Mouse (Mus musculus) CH12.LX (cell line): ENCODE results near the gene Ubr4. TPM values are rescaled to one million over a fixed set of nuclear protein-coding genes. Genes with fewer than 3 reads are reported as not detected.

Experiments used
- DNase-seq: peaks from one replicate; pipeline ENCODE4 v3.0.0-alpha.2; 2013; ENCODE audit errors: extremely low read depth
- H3K27ac ChIP-seq: 2 replicates; pipeline ENCODE4 v1.5.1; 2012; ENCODE audit warnings: low read depth, mild to moderate bottlenecking, control low read depth, moderate library complexity; ENCODE audit not compliant: insufficient read depth
- H3K27me3 ChIP-seq: replicated peaks from 2 replicates; pipeline ENCODE3; 2012; ENCODE audit warnings: inconsistent platforms
- H3K36me3 ChIP-seq, 2 experiments: replicated peaks in 1 of 2; 2 replicates each; pipeline versions ENCODE3 to v1.6.1; 2012; ENCODE audit warnings: inconsistent platforms in 1 of 2, low read length in 1 of 2, mild to moderate bottlenecking in 1 of 2, mixed read lengths in 1 of 2, moderate library complexity in 1 of 2; ENCODE audit not compliant: control insufficient read depth in 1 of 2, insufficient read depth in 1 of 2
- H3K4me1 ChIP-seq, 2 experiments: 2 replicates each; pipeline ENCODE4 v1.6.1; 2012; ENCODE audit warnings: inconsistent platforms in 1 of 2, moderate library complexity in 1 of 2; ENCODE audit not compliant: insufficient read depth in 2 of 2, control insufficient read depth in 1 of 2
- H3K4me2 ChIP-seq: 2 replicates; pipeline ENCODE4 v1.6.1; 2012; ENCODE audit warnings: low read depth, mild to moderate bottlenecking, control low read depth; ENCODE audit not compliant: poor library complexity, insufficient read depth, severe bottlenecking
- H3K4me3 ChIP-seq, 3 experiments: fragments of 150-350 bp in 1 of 3; sonication (generic) in 1 of 3; replicated peaks in 1 of 3; 2 replicates each; pipeline versions ENCODE3 to v1.5.1; 2011 to 2012; ENCODE audit warnings: low read depth in 2 of 3, low read length in 2 of 3, mild to moderate bottlenecking in 2 of 3, moderate library complexity in 2 of 3, control low read depth in 1 of 3, improper control_type of control experiment in 1 of 3, inconsistent platforms in 1 of 3, mixed read lengths in 1 of 3; ENCODE audit not compliant: poor library complexity in 1 of 3
- H3K79me2 ChIP-seq: replicated peaks from 2 replicates; pipeline ENCODE4 v1.6.1; 2012; ENCODE audit warnings: mild to moderate bottlenecking, moderate library complexity; ENCODE audit not compliant: control insufficient read depth, poor library complexity, insufficient read depth, severe bottlenecking; ENCODE audit errors: extremely low read depth
- H3K9ac ChIP-seq: 2 replicates; pipeline ENCODE4 v1.6.1; 2012; ENCODE audit warnings: low read depth, mild to moderate bottlenecking, control low read depth, moderate library complexity; ENCODE audit not compliant: insufficient read depth
- H3K9me3 ChIP-seq: replicated peaks from 2 replicates; pipeline ENCODE3; 2012; ENCODE audit warnings: low read length, inconsistent platforms, mixed read lengths
- BHLHE40 ChIP-seq: IDR thresholded peaks from 2 replicates; pipeline ENCODE4 v1.6.1; 2011; ENCODE audit warnings: mild to moderate bottlenecking, low read depth, low read length, improper control_type of control experiment
- CHD1 ChIP-seq: IDR thresholded peaks from 2 replicates; pipeline ENCODE4 v1.6.1; 2012; ENCODE audit warnings: low read depth, low read length, improper control_type of control experiment, inconsistent platforms
- CHD2 ChIP-seq: IDR thresholded peaks from 2 replicates; pipeline ENCODE4 v1.6.1; 2011; ENCODE audit warnings: low read length, improper control_type of control experiment
- CTCF ChIP-seq, 2 experiments: IDR thresholded peaks in 1 of 2; conservative IDR thresholded peaks in 1 of 2; 2 replicates each; pipeline ENCODE4 v1.5.1; 2011 to 2012; ENCODE audit warnings: low read depth in 2 of 2, low read length in 2 of 2, improper control_type of control experiment in 1 of 2, inconsistent platforms in 1 of 2, mild to moderate bottlenecking in 1 of 2, moderate library complexity in 1 of 2
- ELF1 ChIP-seq: IDR thresholded peaks from 2 replicates; pipeline ENCODE4 v1.6.1; 2014; ENCODE audit warnings: low read depth, mild to moderate bottlenecking, inconsistent platforms, low read length, improper control_type of control experiment
- EP300 ChIP-seq: IDR thresholded peaks from 2 replicates; pipeline ENCODE4 v1.6.1; 2011; ENCODE audit warnings: low read length, improper control_type of control experiment
- ETS1 ChIP-seq: conservative IDR thresholded peaks from 2 replicates; pipeline ENCODE4 v1.6.1; 2012; ENCODE audit warnings: low read depth, mild to moderate bottlenecking, inconsistent platforms, low read length, improper control_type of control experiment, moderate library complexity
- GABPA ChIP-seq: IDR thresholded peaks from 2 replicates; pipeline ENCODE4 v1.6.1; 2012; ENCODE audit warnings: low read depth, low read length, improper control_type of control experiment, inconsistent platforms; ENCODE audit not compliant: insufficient replicate concordance
- IRF4 ChIP-seq: IDR thresholded peaks from 2 replicates; pipeline ENCODE4 v1.6.1; 2014; ENCODE audit warnings: low read depth, mild to moderate bottlenecking, inconsistent platforms, low read length, improper control_type of control experiment
- JUND ChIP-seq: conservative IDR thresholded peaks from 2 replicates; pipeline ENCODE4 v1.6.1; 2011; ENCODE audit warnings: low read depth, low read length, improper control_type of control experiment
- MAX ChIP-seq: IDR thresholded peaks from 2 replicates; pipeline ENCODE4 v1.6.1; 2011; ENCODE audit warnings: low read length, improper control_type of control experiment
- MAZ ChIP-seq: IDR thresholded peaks from 2 replicates; pipeline ENCODE4 v1.6.1; 2012; ENCODE audit warnings: low read depth, mild to moderate bottlenecking, inconsistent platforms, low read length, improper control_type of control experiment, moderate library complexity
- MXI1 ChIP-seq: IDR thresholded peaks from 2 replicates; pipeline ENCODE4 v1.6.1; 2011; ENCODE audit warnings: mild to moderate bottlenecking, low read depth, low read length, improper control_type of control experiment
- MYC ChIP-seq: IDR thresholded peaks from 2 replicates; pipeline ENCODE4 v1.6.1; 2011; ENCODE audit warnings: low read depth, mild to moderate bottlenecking, improper control_type of control experiment, low read length
- PAX5 ChIP-seq: IDR thresholded peaks from 2 replicates; pipeline ENCODE4 v1.6.1; 2012; ENCODE audit warnings: low read length, inconsistent platforms, mixed read lengths
- POLR2A ChIP-seq: IDR thresholded peaks from 2 replicates; pipeline ENCODE4 v1.6.1; 2011; ENCODE audit warnings: low read depth, mild to moderate bottlenecking, improper control_type of control experiment, low read length
- RAD21 ChIP-seq: IDR thresholded peaks from 2 replicates; pipeline ENCODE4 v1.6.1; 2011; ENCODE audit warnings: low read depth, mild to moderate bottlenecking, low read length, improper control_type of control experiment, moderate library complexity
- SIN3A ChIP-seq: IDR thresholded peaks from 2 replicates; pipeline ENCODE4 v1.6.1; 2012; ENCODE audit warnings: low read length, improper control_type of control experiment, inconsistent platforms
- SMC3 ChIP-seq: IDR thresholded peaks from 2 replicates; pipeline ENCODE4 v1.6.1; 2011; ENCODE audit warnings: low read depth, low read length, improper control_type of control experiment
- TCF12 ChIP-seq: IDR thresholded peaks from 2 replicates; pipeline ENCODE4 v1.6.1; 2014; ENCODE audit warnings: low read depth, mild to moderate bottlenecking, inconsistent platforms, low read length, improper control_type of control experiment
- USF1 ChIP-seq: IDR thresholded peaks from 2 replicates; pipeline ENCODE4 v1.6.1; 2014; ENCODE audit warnings: low read depth, mild to moderate bottlenecking, inconsistent platforms, low read length, improper control_type of control experiment
- ZKSCAN1 ChIP-seq: IDR thresholded peaks from 2 replicates; pipeline ENCODE4 v1.6.1; 2012; ENCODE audit warnings: low read depth, inconsistent platforms, low read length, improper control_type of control experiment, borderline replicate concordance
- ZNF384 ChIP-seq: IDR thresholded peaks from 2 replicates; pipeline ENCODE4 v1.6.1; 2012; ENCODE audit warnings: low read depth, low read length, improper control_type of control experiment, inconsistent platforms
- dilution Hi-C: fragments of 300-500 bp; cut with MboI; formaldehyde crosslinking; loops from 2 replicates; pipeline ENCODE4 v1.14.3; 2020; ENCODE audit warnings: low sequenced_read_pairs; ENCODE audit not compliant: extremely low pct_unique_long_range_greater_than_20kb, extremely low pct_ligation_motif_present
- in situ Hi-C: fragments of 300-500 bp; cut with MboI; formaldehyde crosslinking; loops from 3 replicates; pipeline ENCODE4 v1.14.3; 2019; ENCODE audit warnings: low sequenced_read_pairs, low pct_ligation_motif_present, low pct_unique_long_range_greater_than_20kb, mixed read lengths
- polyA plus RNA-seq: library from polyadenylated mRNA; unstranded; fragments of >175 nt; gene quantifications from 2 replicates; pipeline ENCODE4 v1.2.1, GENCODE M21; 2012; ENCODE audit warnings: low read depth; ENCODE audit not compliant: insufficient read length
- total RNA-seq, 2 experiments: library from RNA; depleted of rRNA; stranded (reverse); fragments of 300-350 nt in 1 of 2; fragments of >200 nt in 1 of 2; gene quantifications; 2 replicates each; pipeline ENCODE4 v1.2.3; 2012 to 2014

Gene Ubr4
- total and polyA plus RNA-seq, 3 experiments = 43.0 to 102 (median 90.8) TPM

DNA sequence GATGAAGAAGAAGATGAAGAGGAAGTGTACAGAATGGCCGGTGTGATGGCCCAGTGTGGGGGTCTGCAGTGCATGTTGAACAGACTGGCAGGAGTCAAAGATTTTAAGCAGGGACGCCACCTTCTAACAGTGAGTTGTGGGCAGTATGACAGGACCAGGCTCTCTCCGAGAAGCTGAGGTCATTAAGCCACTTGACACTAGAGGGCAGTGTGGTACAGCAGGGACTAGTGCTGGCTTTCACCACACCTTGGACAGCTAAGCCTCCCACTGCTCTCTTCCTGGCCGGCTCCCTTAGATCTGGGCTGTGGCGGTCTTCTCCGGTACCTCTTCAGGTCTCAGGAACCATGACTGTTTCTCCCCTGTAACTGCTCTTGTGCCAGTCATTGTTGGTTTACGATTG, 117.8 kb downstream of the Ubr4 start:
- no peaks in the 10 kb centered on the region for H3K4me1 ChIP-seq
- H3K27me3 ChIP-seq = no peaks in the 10 kb centered on the region
- TF ChIP-seq ZNF384 (no peak), GABPA (no peak), SMC3 (peak; percentile 77), IRF4 (no peak), USF1 (no peak), ZKSCAN1 (no peak), RAD21 (peak; percentile 78), CTCF (conservative IDR thresholded peaks at IDR 0.05 in 1 of 2, IDR thresholded peaks at IDR 0.05 in 1 of 2; ENCODE audit: low read depth in 2 of 2, low read length in 2 of 2) (peak; percentile 77 to 85), POLR2A (no peak), PAX5 (no peak), CHD2 (no peak)
- no peak overlapping the region for H3K9ac ChIP-seq
- H3K4me2 ChIP-seq = no peak overlapping the region
- H3K9me3 ChIP-seq = no peaks in the 10 kb centered on the region
- peaks cover 94 to 99% of the 10 kb centered on the region in 2 experiments for H3K36me3 ChIP-seq
- no peaks in the 10 kb centered on the region for H3K79me2 ChIP-seq
- in situ Hi-C loops = loop anchor here (5.0 kb wide), 1 partner anchor 152 kb away; the partner anchor contains the start of gene Aldh4a1
- no peak overlapping the region for H3K4me3 ChIP-seq
- DNase-seq = peak; percentile 69
- H3K27ac ChIP-seq = no peak overlapping the region
- dilution Hi-C loops = no loop called here

DNA sequence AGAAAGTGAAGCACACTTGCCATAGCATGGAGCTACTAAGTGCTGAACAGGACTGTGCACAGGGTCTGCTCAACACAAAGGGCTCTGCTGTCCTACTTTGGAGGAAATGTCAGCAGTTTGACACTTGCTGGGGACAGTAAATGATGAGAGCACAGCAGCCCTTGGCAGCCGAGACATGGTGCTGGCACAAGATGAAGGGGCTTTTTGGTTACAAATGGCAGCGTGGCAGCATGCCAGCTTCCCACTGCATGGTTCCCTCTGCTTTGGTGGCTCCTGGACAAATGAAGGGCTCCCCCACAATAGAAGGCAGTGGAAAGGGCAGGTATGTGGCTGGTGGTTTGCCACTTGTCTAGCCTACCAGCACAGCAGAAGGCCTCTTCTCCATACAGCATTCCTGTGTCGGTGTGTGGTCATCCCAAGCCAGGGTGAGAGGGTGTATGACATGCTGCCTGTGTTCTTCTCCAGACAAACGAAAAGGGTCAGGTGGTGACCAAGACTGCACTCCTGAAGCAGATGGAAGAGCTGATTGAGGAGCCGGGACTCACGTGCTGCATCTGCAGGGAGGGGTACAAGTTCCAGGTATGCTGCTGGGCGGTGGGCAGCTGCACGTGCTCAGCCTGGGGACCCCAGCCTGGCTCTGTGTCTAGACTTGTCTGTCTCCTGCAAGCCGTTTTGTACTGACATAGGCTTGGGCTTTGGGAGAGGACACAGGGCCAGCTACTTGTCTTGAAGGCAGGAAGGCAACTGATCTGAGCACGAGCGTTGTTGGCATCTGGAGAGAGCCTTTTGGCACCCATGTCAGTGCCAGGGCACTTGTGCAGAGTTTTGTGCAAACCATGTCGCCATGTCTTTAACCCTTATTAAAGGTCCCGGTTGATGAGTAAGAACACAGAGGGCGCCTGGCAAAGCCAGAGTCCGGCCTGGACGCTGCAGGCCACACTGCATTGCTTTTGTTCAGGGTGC, 124.5 kb downstream of the Ubr4 start:
- Histone ChIP-seq H3K4me3 (no peak overlapping the region), H3K9ac (no peak overlapping the region), H3K4me1 (no peaks in the 10 kb centered on the region), H3K4me2 (no peak overlapping the region), H3K36me3 (peaks cover 93 to 99% of the 10 kb centered on the region in 2 experiments), H3K79me2 (no peaks in the 10 kb centered on the region), H3K27ac (no peak overlapping the region), H3K9me3 (no peaks in the 10 kb centered on the region), H3K27me3 (no peaks in the 10 kb centered on the region)
- dilution Hi-C loops = no loop called here
- in situ Hi-C loops = no loop called here
- TF ChIP-seq MYC (no peak), BHLHE40 (no peak), GABPA (no peak), MXI1 (no peak), SIN3A (no peak), MAX (no peak), ZNF384 (no peak), RAD21 (no peak), JUND (no peak), IRF4 (no peak), TCF12 (no peak), ETS1 (no peak), CHD1 (no peak), MAZ (no peak), EP300 (no peak), SMC3 (no peak), CHD2 (no peak), ELF1 (no peak)
- no peak for DNase-seq
